Mouse (Mus musculus): ENCODE data around the gene Hnrnpl. TPM values are rescaled to one million over a fixed set of nuclear protein-coding genes. Genes with fewer than 3 reads are reported as not detected.

The Hnrnpl gene
- polyA plus RNA-seq, 1 experiment from 2014 or later, result 239 TPM

- H3K27me3 ChIP-seq (replicated peaks), result no peaks in the 10 kb centered on the region
- H3K9ac ChIP-seq, result no peak within 1 kb of the TSS
- H3K4me2 ChIP-seq, result peak within 1 kb of the TSS; percentile 8; the same call in 1 of the 2 replicates
- WGBS, result 68% methylated on average over 6 of the region's 6 CpGs
- peak within 1 kb of the TSS; percentile 24 for H3K4me3 ChIP-seq (replicated peaks)
- no peaks in the 10 kb centered on the region for H3K9me3 ChIP-seq
- peaks cover 12% of the 10 kb centered on the region for H3K36me3 ChIP-seq
- H3K4me1 ChIP-seq, result no peaks in the 10 kb centered on the region
- ATAC-seq (ENCODE audit: insufficient read depth, low FRiP score, low read depth), result peak; percentile 75
- H3K27ac ChIP-seq, result peak within 1 kb of the TSS; percentile 63
These were observed 25.5 kb downstream of the Hnrnpl start, which contains the start of gene Lgals4 for GRCm38 (mm10) chr7:28833723-28834347. Gene Lgals4 (plus strand): TSS chr7:28833854.

DNA sequence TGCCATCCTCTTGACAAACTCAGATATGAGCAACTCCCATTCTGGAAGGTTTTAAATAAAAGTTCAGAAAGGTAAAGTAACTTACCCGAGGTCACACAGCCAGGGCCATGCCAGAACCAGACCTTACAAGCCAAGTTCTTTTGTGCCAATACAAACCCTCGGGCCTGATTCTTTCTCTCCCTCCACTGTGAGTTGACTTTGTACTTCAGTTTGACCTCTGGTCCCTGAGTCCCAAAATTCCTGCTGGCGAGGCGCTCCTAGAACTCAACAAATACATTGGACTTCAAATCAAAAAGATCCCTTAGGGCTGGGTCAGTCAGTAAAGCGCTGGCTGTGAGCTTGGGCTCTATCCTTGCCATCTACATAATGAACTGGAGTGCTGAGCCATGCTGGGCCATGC is 28.6 kb downstream of the Hnrnpl start:
- Histone ChIP-seq H3K9me3 (no peaks in the 10 kb centered on the region), H3K4me2 (no peak overlapping the region), H3K36me3 (0 out of 2 replicates have a peak, but pooled peaks cover 1% of the 10 kb centered on the region), H3K9ac (no peak overlapping the region), H3K27me3 (replicated peaks) (no peaks in the 10 kb centered on the region), H3K4me1 (no peaks in the 10 kb centered on the region), H3K27ac (0 out of 2 replicates have a peak overlapping the region, but pooled peaks have one; percentile 4), H3K4me3 (replicated peaks) (no peak overlapping the region)
- ATAC-seq (ENCODE audit: insufficient read depth, low FRiP score, low read depth), result no peak
- 88% methylated on average over 5 of the region's 5 CpGs for WGBS

GRCm38 (mm10) chr7:28838331-28838730 is 30.0 kb downstream of the Hnrnpl start:
- WGBS, result 70% methylated on average over 9 of the region's 9 CpGs
- no peak overlapping the region for H3K4me3 ChIP-seq (replicated peaks)
- no peaks in the 10 kb centered on the region for H3K27me3 ChIP-seq (replicated peaks)
- peak; percentile 24; the same call in 1 of the 2 replicates for ATAC-seq (ENCODE audit: insufficient read depth, low FRiP score, low read depth)
- H3K9me3 ChIP-seq, result no peaks in the 10 kb centered on the region
- H3K27ac ChIP-seq, result no peak overlapping the region
- no peaks in the 10 kb centered on the region for H3K36me3 ChIP-seq
- H3K9ac ChIP-seq, result no peak overlapping the region
- H3K4me1 ChIP-seq, result no peaks in the 10 kb centered on the region
- no peak overlapping the region for H3K4me2 ChIP-seq

GRCm38 (mm10) chr7:28847273-28847672 is 38.9 kb downstream of the Hnrnpl start:
- 75% methylated on average over 1 of the region's 1 CpGs for WGBS
- Histone ChIP-seq H3K9me3 (no peaks in the 10 kb centered on the region), H3K4me2 (no peak overlapping the region), H3K27ac (no peak overlapping the region), H3K9ac (no peak overlapping the region), H3K4me3 (replicated peaks) (no peak overlapping the region), H3K36me3 (no peaks in the 10 kb centered on the region), H3K27me3 (replicated peaks) (no peaks in the 10 kb centered on the region), H3K4me1 (peaks cover 4% of the 10 kb centered on the region; the same call in 1 of the 2 replicates)
- no peak for ATAC-seq (ENCODE audit: insufficient read depth, low FRiP score, low read depth)

GRCm38 (mm10) chr7:28849700-28850236 is 41.4 kb downstream of the Hnrnpl start:
- ATAC-seq (ENCODE audit: insufficient read depth, low FRiP score, low read depth), result peak; percentile 75
- no peaks in the 10 kb centered on the region for H3K36me3 ChIP-seq
- peaks cover 4% of the 10 kb centered on the region; the same call in 1 of the 2 replicates for H3K4me1 ChIP-seq
- H3K9me3 ChIP-seq, result no peaks in the 10 kb centered on the region
- no peaks in the 10 kb centered on the region for H3K27me3 ChIP-seq (replicated peaks)
- H3K27ac ChIP-seq, result peak overlapping the region; percentile 87
- no peak overlapping the region for H3K9ac ChIP-seq
- 44% methylated on average over 1 of the region's 1 CpGs for WGBS
- no peak overlapping the region for H3K4me3 ChIP-seq (replicated peaks)
- no peak overlapping the region for H3K4me2 ChIP-seq

GRCm38 (mm10) chr7:28850642-28851041 is 42.3 kb downstream of the Hnrnpl start:
- Histone ChIP-seq H3K4me2 (no peak overlapping the region), H3K4me3 (replicated peaks) (no peak overlapping the region), H3K36me3 (no peaks in the 10 kb centered on the region), H3K4me1 (peaks cover 4% of the 10 kb centered on the region; the same call in 1 of the 2 replicates), H3K27me3 (replicated peaks) (no peaks in the 10 kb centered on the region), H3K9ac (no peak overlapping the region), H3K9me3 (no peaks in the 10 kb centered on the region), H3K27ac (peak overlapping the region; percentile 87)
- 71% methylated on average over 4 of the region's 4 CpGs for WGBS
- no peak for ATAC-seq (ENCODE audit: insufficient read depth, low FRiP score, low read depth)

DNA sequence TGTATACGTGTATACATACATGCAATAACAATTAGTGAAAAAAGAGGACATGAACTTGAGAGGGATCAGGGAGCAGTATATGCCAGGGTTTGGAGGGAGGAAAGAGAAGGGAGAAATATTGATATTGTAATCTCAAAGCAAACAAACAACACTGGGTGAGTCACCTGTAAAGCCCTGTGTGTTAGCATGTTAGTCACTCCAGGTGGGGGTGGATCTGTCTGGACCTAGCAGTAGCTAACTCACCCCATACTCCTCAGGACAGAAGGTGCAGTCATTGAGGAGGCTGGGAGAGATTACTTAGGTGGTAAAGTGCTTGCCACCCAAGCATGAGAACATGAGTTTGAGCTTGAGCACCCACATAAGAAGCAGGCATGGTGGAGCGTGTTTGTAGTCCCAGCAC is 51.6 kb downstream of the Hnrnpl start:
- WGBS, result 88% methylated on average over 2 of the region's 2 CpGs
- H3K27ac ChIP-seq, result no peak overlapping the region
- H3K4me2 ChIP-seq, result no peak overlapping the region
- H3K27me3 ChIP-seq (replicated peaks), result no peaks in the 10 kb centered on the region
- no peaks in the 10 kb centered on the region for H3K36me3 ChIP-seq
- H3K9me3 ChIP-seq, result no peaks in the 10 kb centered on the region
- ATAC-seq (ENCODE audit: insufficient read depth, low FRiP score, low read depth), result 0 out of 2 replicates have a peak, but pooled peaks have one; percentile 45
- H3K4me1 ChIP-seq, result peaks cover 12% of the 10 kb centered on the region
- no peak overlapping the region for H3K9ac ChIP-seq
- no peak overlapping the region for H3K4me3 ChIP-seq (replicated peaks)

GRCm38 (mm10) chr7:28860898-28861297 is 52.6 kb downstream of the Hnrnpl start:
- no peak overlapping the region for H3K4me2 ChIP-seq
- H3K9ac ChIP-seq, result no peak overlapping the region
- 85% methylated on average over 6 of the region's 6 CpGs for WGBS
- no peak for ATAC-seq (ENCODE audit: insufficient read depth, low FRiP score, low read depth)
- H3K4me1 ChIP-seq, result peaks cover 12% of the 10 kb centered on the region
- H3K9me3 ChIP-seq, result no peaks in the 10 kb centered on the region
- H3K27ac ChIP-seq, result no peak overlapping the region
- no peaks in the 10 kb centered on the region for H3K36me3 ChIP-seq
- no peak overlapping the region for H3K4me3 ChIP-seq (replicated peaks)
- H3K27me3 ChIP-seq (replicated peaks), result no peaks in the 10 kb centered on the region

- H3K9ac ChIP-seq, result no peak overlapping the region
- H3K27ac ChIP-seq, result no peak overlapping the region
- 0 out of 2 replicates have a peak, but pooled peaks have one; percentile 28 for ATAC-seq (ENCODE audit: insufficient read depth, low FRiP score, low read depth)
- H3K9me3 ChIP-seq, result no peaks in the 10 kb centered on the region
- no peak overlapping the region for H3K4me3 ChIP-seq (replicated peaks)
- H3K4me1 ChIP-seq, result peaks cover 20% of the 10 kb centered on the region
- no peaks in the 10 kb centered on the region for H3K27me3 ChIP-seq (replicated peaks)
- no peak overlapping the region for H3K4me2 ChIP-seq
- 69% methylated on average over 15 of the region's 15 CpGs for WGBS
- no peaks in the 10 kb centered on the region for H3K36me3 ChIP-seq
These were observed 54.6 kb downstream of the Hnrnpl start for GRCm38 (mm10) chr7:28862817-28863499.

DNA sequence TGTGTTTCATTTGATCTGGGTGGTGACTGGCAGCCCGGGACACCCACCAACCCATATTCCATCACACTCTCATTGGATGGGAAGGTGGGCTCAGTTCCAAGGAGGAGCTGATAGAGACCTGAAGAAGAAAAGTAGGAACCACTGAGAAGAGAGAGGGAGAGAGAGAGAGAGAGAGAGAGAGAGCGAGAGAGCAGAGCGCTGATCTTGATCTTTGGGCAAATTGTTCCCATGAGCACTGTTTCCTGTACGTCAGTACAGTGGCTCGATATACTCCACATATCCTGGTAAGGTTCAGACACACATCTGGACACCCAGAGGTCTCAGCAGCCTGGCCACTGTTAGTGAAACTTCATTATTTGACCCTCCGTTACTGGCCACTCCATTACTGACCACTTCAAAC is 55.2 kb downstream of the Hnrnpl start, which contains the start of gene Lgals7:
Gene Lgals7, plus strand, starts transcription at position 314 of the 400 bp plus-strand sequence.
- Histone ChIP-seq H3K36me3 (no peaks in the 10 kb centered on the region), H3K4me2 (0 out of 2 replicates have a peak within 1 kb of the TSS, but pooled peaks have one; percentile 10), H3K4me3 (replicated peaks) (no peak within 1 kb of the TSS), H3K9ac (no peak within 1 kb of the TSS), H3K4me1 (peaks cover 20% of the 10 kb centered on the region), H3K27ac (peak within 1 kb of the TSS; percentile 32; the same call in 1 of the 2 replicates), H3K9me3 (no peaks in the 10 kb centered on the region), H3K27me3 (replicated peaks) (no peaks in the 10 kb centered on the region)
- 78% methylated on average over 6 of the region's 6 CpGs for WGBS
- ATAC-seq (ENCODE audit: insufficient read depth, low FRiP score, low read depth), result no peak

DNA sequence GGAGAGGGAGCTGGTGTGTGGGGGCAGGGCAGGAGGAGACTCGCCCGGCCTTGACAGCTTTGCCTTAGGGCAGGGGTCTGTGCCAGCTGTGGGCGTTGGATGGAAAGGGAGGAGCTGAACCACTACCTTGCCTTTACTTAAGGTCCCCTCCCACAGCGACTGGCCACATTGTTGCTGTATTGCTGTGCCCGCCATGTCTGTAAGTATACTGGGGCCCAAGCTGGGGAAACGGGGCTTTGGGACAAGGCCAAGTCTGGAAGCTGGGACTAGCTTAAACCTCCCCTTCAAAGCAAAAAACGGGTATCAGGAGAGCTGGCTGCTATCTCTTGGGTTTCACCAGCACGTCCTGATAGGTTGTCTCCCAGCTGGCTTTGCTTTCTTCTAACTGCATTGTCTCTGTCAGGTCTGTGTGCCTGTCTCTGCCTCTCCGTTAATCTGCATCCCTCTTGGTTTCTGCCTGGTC is 56.0 kb downstream of the Hnrnpl start:
- no peak overlapping the region for H3K4me3 ChIP-seq (replicated peaks)
- WGBS, result 37% methylated on average over 9 of the region's 9 CpGs
- 0 out of 2 replicates have a peak overlapping the region, but pooled peaks have one; percentile 10 for H3K4me2 ChIP-seq
- peaks cover 20% of the 10 kb centered on the region for H3K4me1 ChIP-seq
- H3K27me3 ChIP-seq (replicated peaks), result no peaks in the 10 kb centered on the region
- 0 out of 2 replicates have a peak overlapping the region, but pooled peaks have one; percentile 32 for H3K27ac ChIP-seq
- no peaks in the 10 kb centered on the region for H3K9me3 ChIP-seq
- H3K36me3 ChIP-seq, result no peaks in the 10 kb centered on the region
- no peak overlapping the region for H3K9ac ChIP-seq
- ATAC-seq (ENCODE audit: insufficient read depth, low FRiP score, low read depth), result no peak

Data from stomach, embryonic 15.5 days (tissue).